Mouse (Mus musculus): ENCODE results near the gene Cbx7.
"Not testable (repeated sequence)": the region's sequence is repeated elsewhere in the genome, so short reads cannot be mapped to it uniquely, and the experiment has no call there.

Gene Cbx7

GRCm38 (mm10) chr15:79946790-79947189, 24.1 kb downstream of the Cbx7 start:
- DNase-seq: no peak

- DNase-seq: peak; percentile 81 to 85
Measured at GRCm38 (mm10) chr15:79946022-79946421, 24.9 kb downstream of the Cbx7 start.

GRCm38 (mm10) chr15:79944948-79945347, 26.0 kb downstream of the Cbx7 start:
- no peak for DNase-seq

GRCm38 (mm10) chr15:79943584-79943983, 27.3 kb downstream of the Cbx7 start:
- DNase-seq: no peak

- no peak for DNase-seq
Measured at GRCm38 (mm10) chr15:79942541-79942940, 28.4 kb downstream of the Cbx7 start.

GRCm38 (mm10) chr15:79940932-79941331, 30.0 kb downstream of the Cbx7 start:
- DNase-seq: peak; percentile 32 to 41

- no peak for DNase-seq
Measured at GRCm38 (mm10) chr15:79939913-79940312, 31.0 kb downstream of the Cbx7 start.

GRCm38 (mm10) chr15:79939501-79939900, 31.4 kb downstream of the Cbx7 start:
- not testable (repeated sequence) for DNase-seq

GRCm38 (mm10) chr15:79939020-79939419, 31.9 kb downstream of the Cbx7 start:
- no peak for DNase-seq

GRCm38 (mm10) chr15:79936374-79936751, 34.6 kb downstream of the Cbx7 start:
- DNase-seq: no peak

GRCm38 (mm10) chr15:79935654-79936373, 35.1 kb downstream of the Cbx7 start:
- DNase-seq: no peak

GRCm38 (mm10) chr15:79934776-79935175, 36.1 kb downstream of the Cbx7 start:
- DNase-seq: no peak

GRCm38 (mm10) chr15:79933670-79934514, 37.0 kb downstream of the Cbx7 start:
- no peak for DNase-seq

- DNase-seq: no peak
Measured at GRCm38 (mm10) chr15:79933052-79933669, 37.8 kb downstream of the Cbx7 start.

- peak; percentile 91 to 93 for DNase-seq
Measured at GRCm38 (mm10) chr15:79932323-79932987, 38.5 kb downstream of the Cbx7 start.

GRCm38 (mm10) chr15:79931496-79932141, 39.3 kb downstream of the Cbx7 start:
- no peak for DNase-seq

GRCm38 (mm10) chr15:79929734-79930133, 41.2 kb downstream of the Cbx7 start:
- DNase-seq: no peak

- no peak for DNase-seq
Measured at GRCm38 (mm10) chr15:79928736-79929135, 42.2 kb downstream of the Cbx7 start.

- DNase-seq: no peak
Measured at GRCm38 (mm10) chr15:79928316-79928715, 42.6 kb downstream of the Cbx7 start.

GRCm38 (mm10) chr15:79927637-79928122, 43.2 kb downstream of the Cbx7 start:
- DNase-seq: peak; percentile 93 to 95

- DNase-seq: peak in 1 of 2 experiments; percentile 25
Measured at GRCm38 (mm10) chr15:79926856-79927416, 44.0 kb downstream of the Cbx7 start.

GRCm38 (mm10) chr15:79919787-79920186, 51.1 kb downstream of the Cbx7 start:
- DNase-seq: no peak
